Mouse (Mus musculus) liver, embryonic 14.5 days (tissue): ENCODE measurements at regions not wholly inside any gene's neighbourhood (a gene's known extent, or its start where the extent isn't known, plus 50 kb on each side); places are given as distances from the start of the nearest gene placed in this dataset.

Experiments
- ATAC-seq: fragments of 200-750 bp; cut with Nextera tagmentation; 2 replicates; pipeline ENCODE4 v1.8.0; 2017; ENCODE audit warnings: moderate number of reproducible peaks, mild to moderate bottlenecking, moderate library complexity; ENCODE audit not compliant: insufficient read depth
- DNase-seq, 3 experiments: peaks; one replicate each; pipeline ENCODE4 v3.0.0-alpha.2; 2012 to 2013; ENCODE audit warnings: low read depth in 3 of 3, low spot score in 3 of 3
- H3K27ac ChIP-seq: fragments of 300-500 bp; sonication (generic); 2 replicates; pipeline ENCODE4 v1.5.1; 2014; ENCODE audit warnings: moderate library complexity, mild to moderate bottlenecking, control low read depth, inconsistent platforms
- H3K27me3 ChIP-seq: fragments of 300-500 bp; sonication (generic); 2 replicates; pipeline ENCODE4 v1.6.1; 2014; ENCODE audit warnings: mild to moderate bottlenecking, low read length, moderate library complexity; ENCODE audit not compliant: control insufficient read depth, insufficient read depth
- H3K36me3 ChIP-seq: fragments of 300-500 bp; sonication (generic); replicated peaks from 2 replicates; pipeline ENCODE4 v1.6.1; 2014; ENCODE audit warnings: low read depth; ENCODE audit not compliant: control insufficient read depth, insufficient read depth
- H3K4me1 ChIP-seq, 2 experiments: fragments of 200-500 bp in 1 of 2; fragments of 300-500 bp in 1 of 2; sonication (generic) in 1 of 2; replicated peaks; 2 replicates each; pipeline ENCODE4 v1.6.1; 2012 to 2014; ENCODE audit warnings: antibody characterized with exemption in 1 of 2, inconsistent platforms in 1 of 2, low read length in 1 of 2; ENCODE audit not compliant: control insufficient read depth in 2 of 2, insufficient read depth in 2 of 2
- H3K4me2 ChIP-seq: fragments of 300-500 bp; sonication (generic); 2 replicates; pipeline ENCODE4 v1.6.1; 2014; ENCODE audit warnings: low read depth, mild to moderate bottlenecking, control low read depth, moderate library complexity
- H3K4me3 ChIP-seq, 2 experiments: fragments of 200-500 bp in 1 of 2; fragments of 300-500 bp in 1 of 2; sonication (generic) in 1 of 2; 2 replicates each; pipeline ENCODE4 v1.5.1; 2012 to 2014; ENCODE audit warnings: low read depth in 2 of 2, low read length in 2 of 2, mild to moderate bottlenecking in 2 of 2, control low read depth in 1 of 2, inconsistent platforms in 1 of 2, moderate library complexity in 1 of 2; ENCODE audit not compliant: insufficient read depth in 1 of 2
- H3K9ac ChIP-seq: fragments of 300-500 bp; sonication (generic); replicated peaks from 2 replicates; pipeline ENCODE4 v1.6.1; 2014; ENCODE audit warnings: mild to moderate bottlenecking, control low read depth, moderate library complexity
- H3K9me3 ChIP-seq: fragments of 300-500 bp; sonication (generic); 2 replicates; pipeline ENCODE4 v1.6.1; 2016; ENCODE audit warnings: low read length, mixed read lengths; ENCODE audit not compliant: control insufficient read depth
- CTCF ChIP-seq: IDR thresholded peaks from 2 replicates; pipeline ENCODE4 v1.5.1; 2016; ENCODE audit warnings: antibody characterized with exemption, low read depth, control low read depth
- EP300 ChIP-seq: IDR thresholded peaks from 2 replicates; pipeline ENCODE4 v1.6.1; 2016; ENCODE audit warnings: antibody characterized with exemption, low read depth
- WGBS: fragments of 180-500 bp; shearing (Covaris S2); extraction: QIAGEN DNeasy Blood & Tissue Kit; methylation state at CpG from one replicate; pipeline ENCODE4 v1.1.7; 2014; ENCODE audit not compliant: insufficient replicate concordance; 5-methylcytosine and 5-hydroxymethylcytosine counted together

- DNase-seq (no peak), ATAC-seq (no peak)
- no peaks in the 10 kb centered on the region for H3K4me1 ChIP-seq
- H3K9ac ChIP-seq: no peak overlapping the region
- H3K27ac ChIP-seq: no peak overlapping the region
- 68% methylated on average over 5 of the region's 5 CpGs for WGBS
- H3K9me3 ChIP-seq: no peaks in the 10 kb centered on the region
- no peaks in the 10 kb centered on the region for H3K27me3 ChIP-seq
- no peaks in the 10 kb centered on the region for H3K36me3 ChIP-seq
- no peak overlapping the region for H3K4me3 ChIP-seq
- H3K4me2 ChIP-seq: no peak overlapping the region
- TF ChIP-seq CTCF (no peak), EP300 (no peak)
Observed at GRCm38 (mm10) chr4:105405728-105406127, 248.6 kb downstream of the Plpp3 start.

GRCm38 (mm10) chr4:105406786-105407464 is 249.8 kb downstream of the Plpp3 start:
- Histone ChIP-seq H3K9ac (no peak overlapping the region), H3K27me3 (no peaks in the 10 kb centered on the region), H3K9me3 (no peaks in the 10 kb centered on the region), H3K4me1 (no peaks in the 10 kb centered on the region), H3K4me2 (no peak overlapping the region), H3K36me3 (no peaks in the 10 kb centered on the region), H3K4me3 (no peak overlapping the region), H3K27ac (no peak overlapping the region)
- ATAC-seq (no peak), DNase-seq (no peak)
- 73% methylated on average over 14 of the region's 14 CpGs for WGBS
- no peak for TF ChIP-seq CTCF
- TF ChIP-seq EP300: no peak

- H3K27ac ChIP-seq: no peak overlapping the region
- H3K27me3 ChIP-seq: no peaks in the 10 kb centered on the region
- H3K9ac ChIP-seq: no peak overlapping the region
- H3K4me2 ChIP-seq: no peak overlapping the region
- H3K9me3 ChIP-seq: no peaks in the 10 kb centered on the region
- ATAC-seq: no peak
- no peaks in the 10 kb centered on the region for H3K4me1 ChIP-seq
- WGBS: 63% methylated on average over 9 of the region's 9 CpGs
- TF ChIP-seq EP300 (no peak), CTCF (no peak)
- no peaks in the 10 kb centered on the region for H3K36me3 ChIP-seq
- DNase-seq: no peak
- no peak overlapping the region for H3K4me3 ChIP-seq
Observed at GRCm38 (mm10) chr4:105408896-105409295, 251.7 kb downstream of the Plpp3 start.

GRCm38 (mm10) chr4:105417166-105417565 is 260.0 kb downstream of the Plpp3 start:
- DNase-seq (no peak), ATAC-seq (no peak)
- Histone ChIP-seq H3K4me2 (no peak overlapping the region), H3K9me3 (no peaks in the 10 kb centered on the region; the same call in 1 of the 2 replicates), H3K9ac (no peak overlapping the region), H3K27me3 (no peaks in the 10 kb centered on the region), H3K27ac (no peak overlapping the region), H3K4me1 (no peaks in the 10 kb centered on the region), H3K36me3 (no peaks in the 10 kb centered on the region), H3K4me3 (no peak overlapping the region)
- TF ChIP-seq EP300 (no peak), CTCF (no peak)
- 71% methylated on average over 3 of the region's 3 CpGs for WGBS

- no peak overlapping the region for H3K4me3 ChIP-seq
- H3K36me3 ChIP-seq: no peaks in the 10 kb centered on the region
- TF ChIP-seq EP300 (no peak), CTCF (no peak)
- H3K27me3 ChIP-seq: no peaks in the 10 kb centered on the region
- no peak overlapping the region for H3K9ac ChIP-seq
- ATAC-seq (no peak), DNase-seq (no peak)
- H3K4me1 ChIP-seq: peaks cover 0 to 4% of the 10 kb centered on the region in 2 experiments; a peak in 1 of 4 replicates
- no peaks in the 10 kb centered on the region for H3K9me3 ChIP-seq
- H3K4me2 ChIP-seq: no peak overlapping the region
- WGBS: 8% methylated on average over 7 of the region's 7 CpGs
- H3K27ac ChIP-seq: no peak overlapping the region
Observed at GRCm38 (mm10) chr4:105422466-105422865, 265.3 kb downstream of the Plpp3 start.
